Mouse (Mus musculus): ENCODE measurements around the gene Dph5. TPM values are rescaled to one million over a fixed set of nuclear protein-coding genes. Genes with fewer than 3 reads are reported as not detected.
"Not testable (repeated sequence)": the region's sequence is repeated elsewhere in the genome, so short reads cannot be mapped to it uniquely, and the experiment has no call there.

Dph5 gene
- polyA plus RNA-seq, 1 experiment from 2014 or later = 29.2 TPM

- Histone ChIP-seq H3K36me3 (peaks cover 3% of the 10 kb centered on the region; the same call in 1 of the 2 replicates), H3K27me3 (no peaks in the 10 kb centered on the region), H3K4me2 (no peak overlapping the region), H3K9me3 (no peaks in the 10 kb centered on the region), H3K4me3 (no peak overlapping the region), H3K27ac (no peak overlapping the region), H3K9ac (no peak overlapping the region), H3K4me1 (no peaks in the 10 kb centered on the region)
- ATAC-seq (ENCODE audit: insufficient number of reproducible peaks, insufficient read depth, low FRiP score, low TSS enrichment, low read depth) = no peak
- WGBS = 81% methylated on average over 3 of the region's 3 CpGs
These were observed 10.8 kb downstream of the Dph5 start for GRCm38 (mm10) chr3:115898354-115898948.

- ATAC-seq (ENCODE audit: insufficient number of reproducible peaks, insufficient read depth, low FRiP score, low TSS enrichment, low read depth) = no peak
- Histone ChIP-seq H3K9ac (no peak overlapping the region), H3K9me3 (no peaks in the 10 kb centered on the region), H3K4me1 (no peaks in the 10 kb centered on the region), H3K4me2 (no peak overlapping the region), H3K4me3 (no peak overlapping the region), H3K27me3 (no peaks in the 10 kb centered on the region), H3K36me3 (peaks cover 1% of the 10 kb centered on the region), H3K27ac (no peak overlapping the region)
- WGBS = 79% methylated on average over 9 of the region's 9 CpGs
These were observed 14.8 kb downstream of the Dph5 start for GRCm38 (mm10) chr3:115902301-115902956.

- Histone ChIP-seq H3K9ac (no peak overlapping the region), H3K4me1 (no peaks in the 10 kb centered on the region), H3K4me3 (no peak overlapping the region), H3K36me3 (peaks cover 7% of the 10 kb centered on the region), H3K27ac (no peak overlapping the region), H3K27me3 (no peaks in the 10 kb centered on the region), H3K4me2 (no peak overlapping the region), H3K9me3 (no peaks in the 10 kb centered on the region)
- 92% methylated on average over 3 of the region's 3 CpGs for WGBS
- ATAC-seq (ENCODE audit: insufficient number of reproducible peaks, insufficient read depth, low FRiP score, low TSS enrichment, low read depth) = no peak
These were observed 17.4 kb downstream of the Dph5 start for GRCm38 (mm10) chr3:115905067-115905466.

DNA sequence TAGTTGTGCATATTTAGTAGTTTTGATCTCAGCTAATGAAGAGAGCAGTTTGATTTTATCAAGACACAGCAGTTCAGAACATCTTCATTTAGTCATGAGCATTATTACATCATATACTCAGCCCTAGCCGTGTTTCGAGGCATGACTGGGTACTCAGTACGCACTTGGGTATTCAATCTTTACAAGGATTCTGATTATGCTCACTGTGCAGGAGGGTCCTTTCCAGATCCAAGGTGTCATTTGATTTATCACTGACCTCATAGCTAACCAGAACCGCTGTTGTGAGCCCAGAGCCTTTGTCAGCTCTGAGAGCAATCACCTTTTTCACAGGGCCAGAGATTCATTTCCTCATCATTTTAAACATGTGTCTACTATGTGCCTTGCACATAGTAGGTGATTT is 17.9 kb downstream of the Dph5 start:
- Histone ChIP-seq H3K4me3 (no peak overlapping the region), H3K27ac (no peak overlapping the region), H3K4me2 (no peak overlapping the region), H3K27me3 (no peaks in the 10 kb centered on the region), H3K4me1 (no peaks in the 10 kb centered on the region), H3K9me3 (no peaks in the 10 kb centered on the region), H3K9ac (no peak overlapping the region), H3K36me3 (peaks cover 7% of the 10 kb centered on the region)
- 94% methylated on average over 4 of the region's 4 CpGs for WGBS
- ATAC-seq (ENCODE audit: insufficient number of reproducible peaks, insufficient read depth, low FRiP score, low TSS enrichment, low read depth) = no peak

DNA sequence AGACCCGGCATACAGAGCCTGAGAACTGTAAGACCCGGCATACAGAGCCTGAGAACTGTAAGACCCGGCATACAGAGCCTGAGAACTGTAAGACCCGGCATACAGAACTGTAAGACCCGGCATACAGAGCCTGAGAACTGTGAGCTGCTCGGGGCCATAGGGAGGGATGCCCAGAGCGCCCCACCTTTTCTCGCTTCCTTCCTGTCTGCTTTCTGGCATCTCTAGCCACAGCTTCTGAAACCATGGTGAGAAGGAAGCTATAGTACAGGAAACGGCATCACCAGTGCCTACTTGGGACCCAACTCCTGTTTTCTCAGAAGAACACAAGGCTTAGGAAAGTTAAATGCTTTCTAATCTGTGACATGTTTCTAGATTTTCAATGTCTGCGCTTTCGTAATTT is 19.8 kb downstream of the Dph5 start:
- not testable (repeated sequence) for H3K9ac ChIP-seq; H3K9me3 ChIP-seq; ATAC-seq (ENCODE audit: insufficient number of reproducible peaks, insufficient read depth, low FRiP score, low TSS enrichment, low read depth); H3K36me3 ChIP-seq; H3K4me3 ChIP-seq; H3K27ac ChIP-seq; H3K27me3 ChIP-seq; H3K4me1 ChIP-seq; H3K4me2 ChIP-seq
- 97% methylated on average over 11 of the region's 11 CpGs for WGBS

DNA sequence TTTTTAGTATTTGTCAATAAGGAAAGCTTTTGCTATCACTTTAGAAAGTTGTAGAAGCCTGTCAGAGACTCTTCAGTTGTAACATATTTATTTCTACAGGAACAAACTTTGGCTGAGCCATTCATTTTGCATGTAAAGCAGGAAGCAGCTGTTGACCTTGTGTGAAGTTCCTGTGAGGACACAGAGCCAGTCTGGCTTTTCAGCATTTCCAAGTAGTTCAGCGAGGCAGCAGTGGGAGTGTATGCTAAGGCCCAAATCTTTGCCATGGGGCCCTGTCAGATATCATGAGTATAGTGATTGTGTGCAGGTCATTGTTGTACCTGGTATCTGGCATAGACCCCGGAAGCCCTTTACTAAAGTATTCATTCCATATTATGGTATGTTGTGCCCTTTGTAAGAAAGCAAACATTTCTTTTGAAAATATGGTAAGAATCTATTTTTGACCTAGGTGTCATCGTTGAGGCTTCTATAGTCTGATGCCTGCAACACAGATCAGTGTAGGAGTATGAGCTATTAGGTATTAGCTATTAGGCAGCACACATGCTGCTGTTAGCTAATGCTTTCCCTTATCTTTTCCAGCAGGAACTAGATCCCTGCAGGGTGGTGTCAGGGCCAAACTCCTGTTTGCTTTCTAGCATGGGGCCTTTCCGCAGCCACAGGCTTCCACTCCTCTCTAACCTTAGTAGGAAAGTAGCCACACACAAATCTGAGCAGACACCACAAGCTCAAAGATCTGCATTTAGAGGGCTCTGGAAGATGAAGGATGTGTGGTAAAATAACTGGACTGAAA is 37.0 kb downstream of the Dph5 start:
- Histone ChIP-seq H3K4me2 (no peak overlapping the region), H3K27ac (no peak overlapping the region), H3K9me3 (no peaks in the 10 kb centered on the region), H3K4me3 (no peak overlapping the region), H3K27me3 (no peaks in the 10 kb centered on the region), H3K9ac (no peak overlapping the region), H3K36me3 (peaks cover 23% of the 10 kb centered on the region), H3K4me1 (no peaks in the 10 kb centered on the region)
- no peak for ATAC-seq (ENCODE audit: insufficient number of reproducible peaks, insufficient read depth, low FRiP score, low TSS enrichment, low read depth)
- 91% methylated on average over 4 of the region's 4 CpGs for WGBS

- Histone ChIP-seq H3K9me3 (no peaks in the 10 kb centered on the region), H3K9ac (no peak overlapping the region), H3K36me3 (peaks cover 23% of the 10 kb centered on the region), H3K4me1 (no peaks in the 10 kb centered on the region), H3K27me3 (no peaks in the 10 kb centered on the region), H3K4me2 (no peak overlapping the region), H3K27ac (no peak overlapping the region), H3K4me3 (no peak overlapping the region)
- ATAC-seq (ENCODE audit: insufficient number of reproducible peaks, insufficient read depth, low FRiP score, low TSS enrichment, low read depth) = no peak
- 92% methylated on average over 8 of the region's 8 CpGs for WGBS
These were observed 38.9 kb downstream of the Dph5 start for GRCm38 (mm10) chr3:115926531-115926930.

- H3K9me3 ChIP-seq = no peaks in the 10 kb centered on the region
- ATAC-seq (ENCODE audit: insufficient number of reproducible peaks, insufficient read depth, low FRiP score, low TSS enrichment, low read depth) = no peak
- 88% methylated on average over 6 of the region's 6 CpGs for WGBS
These were observed 44.1 kb downstream of the Dph5 start for GRCm38 (mm10) chr3:115931701-115932100.

GRCm38 (mm10) chr3:115933293-115934186 is 45.9 kb downstream of the Dph5 start:
- Histone ChIP-seq H3K9ac (no peak overlapping the region), H3K4me1 (no peaks in the 10 kb centered on the region), H3K36me3 (peaks cover 17% of the 10 kb centered on the region), H3K4me3 (no peak overlapping the region), H3K4me2 (no peak overlapping the region), H3K27ac (no peak overlapping the region), H3K27me3 (no peaks in the 10 kb centered on the region), H3K9me3 (no peaks in the 10 kb centered on the region)
- WGBS = 90% methylated on average over 18 of the region's 18 CpGs
- no peak for ATAC-seq (ENCODE audit: insufficient number of reproducible peaks, insufficient read depth, low FRiP score, low TSS enrichment, low read depth)

More at GRCm38 (mm10) chr3:115931701-115932100, 44.1 kb downstream of the Dph5 start:
- Histone ChIP-seq H3K4me2 (no peak overlapping the region), H3K4me3 (no peak overlapping the region), H3K4me1 (no peaks in the 10 kb centered on the region), H3K27ac (no peak overlapping the region), H3K27me3 (no peaks in the 10 kb centered on the region), H3K9ac (no peak overlapping the region), H3K36me3 (peaks cover 12% of the 10 kb centered on the region; the same call in 1 of the 2 replicates)

- WGBS = 52% methylated on average over 4 of the region's 4 CpGs
- no peak overlapping the region for H3K4me3 ChIP-seq
These were observed 49.3 kb downstream of the Dph5 start for GRCm38 (mm10) chr3:115936734-115937599.

More at GRCm38 (mm10) chr3:115936734-115937599, 49.3 kb downstream of the Dph5 start:
- no peak overlapping the region for H3K9ac ChIP-seq
- no peak overlapping the region for H3K4me2 ChIP-seq
- no peaks in the 10 kb centered on the region for H3K9me3 ChIP-seq
- H3K4me1 ChIP-seq = no peaks in the 10 kb centered on the region
- no peak overlapping the region for H3K27ac ChIP-seq
- peaks cover 24% of the 10 kb centered on the region for H3K36me3 ChIP-seq
- no peak for ATAC-seq (ENCODE audit: insufficient number of reproducible peaks, insufficient read depth, low FRiP score, low TSS enrichment, low read depth)
- H3K27me3 ChIP-seq = no peaks in the 10 kb centered on the region
